Mouse (Mus musculus): ENCODE results near the gene Pak4. TPM values are rescaled to one million over a fixed set of nuclear protein-coding genes. Genes with fewer than 3 reads are reported as not detected.

The Pak4 gene
- polyA plus RNA-seq, 1 experiment, result not detected

Other genes starting within 250 kb of the Pak4 start
- 767 TPM in 1 of 2 replicates, not detected in the other for gene Rps16, start 247.5 kb downstream of the Pak4 start, polyA plus RNA-seq (2012; ENCODE audit: insufficient read depth, insufficient read length, low replicate concordance, missing spikeins)
- not detected in 2 replicates for gene Plekhg2, start 225.6 kb downstream of the Pak4 start, polyA plus RNA-seq (2012; ENCODE audit: insufficient read depth, insufficient read length, low replicate concordance, missing spikeins)
- not detected in 2 replicates for gene Zfp36, start 217.9 kb downstream of the Pak4 start, polyA plus RNA-seq (2012; ENCODE audit: insufficient read depth, insufficient read length, low replicate concordance, missing spikeins)
- gene Med29, start 205.5 kb downstream of the Pak4 start, polyA plus RNA-seq (2012; ENCODE audit: insufficient read depth, insufficient read length, low replicate concordance, missing spikeins), result not detected in 2 replicates
- gene Paf1, start 205.2 kb downstream of the Pak4 start, polyA plus RNA-seq (2012; ENCODE audit: insufficient read depth, insufficient read length, low replicate concordance, missing spikeins), result 1,326 TPM in 1 of 2 replicates, not detected in the other
- gene Gmfg, start 160.7 kb downstream of the Pak4 start, polyA plus RNA-seq (2012; ENCODE audit: insufficient read depth, insufficient read length, low replicate concordance, missing spikeins), result not detected in 2 replicates
- gene Lrfn1, start 146.2 kb downstream of the Pak4 start, polyA plus RNA-seq (2012; ENCODE audit: insufficient read depth, insufficient read length, low replicate concordance, missing spikeins), result not detected in 2 replicates
- gene Ifnl2, start 87.7 kb downstream of the Pak4 start, polyA plus RNA-seq (2012; ENCODE audit: insufficient read depth, insufficient read length, low replicate concordance, missing spikeins), result not detected in 2 replicates
- not detected in 2 replicates for gene Ifnl3, start 75.3 kb downstream of the Pak4 start, polyA plus RNA-seq (2012; ENCODE audit: insufficient read depth, insufficient read length, low replicate concordance, missing spikeins)
- gene Sycn, start 57.3 kb downstream of the Pak4 start, polyA plus RNA-seq (2012; ENCODE audit: insufficient read depth, insufficient read length, low replicate concordance, missing spikeins), result not detected in 2 replicates
- gene Nccrp1, start 50.9 kb downstream of the Pak4 start, polyA plus RNA-seq (2012; ENCODE audit: insufficient read depth, insufficient read length, low replicate concordance, missing spikeins), result not detected in 2 replicates
- gene Samd4b, start within 50 bp of the Pak4 start, polyA plus RNA-seq (2012; ENCODE audit: insufficient read depth, insufficient read length, low replicate concordance, missing spikeins), result not detected in 2 replicates
- not detected in 2 replicates for gene Acp7, start 33.1 kb upstream of the Pak4 start, polyA plus RNA-seq (2012; ENCODE audit: insufficient read depth, insufficient read length, low replicate concordance, missing spikeins)
- gene Fbxo27, start 94.7 kb upstream of the Pak4 start, polyA plus RNA-seq (2012; ENCODE audit: insufficient read depth, insufficient read length, low replicate concordance, missing spikeins), result not detected in 2 replicates
- gene Fbxo17, start 118.6 kb upstream of the Pak4 start, polyA plus RNA-seq (2012; ENCODE audit: insufficient read depth, insufficient read length, low replicate concordance, missing spikeins), result not detected in 2 replicates
- not detected in 2 replicates for gene Mrps12, start 143.6 kb upstream of the Pak4 start, polyA plus RNA-seq (2012; ENCODE audit: insufficient read depth, insufficient read length, low replicate concordance, missing spikeins)
- not detected in 2 replicates for gene Sars2, start 143.8 kb upstream of the Pak4 start, polyA plus RNA-seq (2012; ENCODE audit: insufficient read depth, insufficient read length, low replicate concordance, missing spikeins)
- gene Ccer2, start 158.0 kb upstream of the Pak4 start, polyA plus RNA-seq (2012; ENCODE audit: insufficient read depth, insufficient read length, low replicate concordance, missing spikeins), result not detected in 2 replicates
- not detected in 2 replicates for gene Sirt2, start 168.6 kb upstream of the Pak4 start, polyA plus RNA-seq (2012; ENCODE audit: insufficient read depth, insufficient read length, low replicate concordance, missing spikeins)
- not detected in 2 replicates for gene Nfkbib, start 169.3 kb upstream of the Pak4 start, polyA plus RNA-seq (2012; ENCODE audit: insufficient read depth, insufficient read length, low replicate concordance, missing spikeins)
- not detected in 2 replicates for gene Rinl, start 190.8 kb upstream of the Pak4 start, polyA plus RNA-seq (2012; ENCODE audit: insufficient read depth, insufficient read length, low replicate concordance, missing spikeins)
- 179 and 465 TPM in 2 replicates for gene Hnrnpl, start 210.4 kb upstream of the Pak4 start, polyA plus RNA-seq (2012; ENCODE audit: insufficient read depth, insufficient read length, low replicate concordance, missing spikeins)
- gene Ech1, start 227.0 kb upstream of the Pak4 start, polyA plus RNA-seq (2012; ENCODE audit: insufficient read depth, insufficient read length, low replicate concordance, missing spikeins), result not detected in 2 replicates
- gene Lgals4, start 235.7 kb upstream of the Pak4 start, polyA plus RNA-seq (2012; ENCODE audit: insufficient read depth, insufficient read length, low replicate concordance, missing spikeins), result not detected in 2 replicates